Mouse (Mus musculus) embryonic facial prominence, embryonic 11.5 days (tissue): ENCODE data around the gene Slc22a14. TPM values are rescaled to one million over a fixed set of nuclear protein-coding genes. Genes with fewer than 3 reads are reported as not detected.
"Not testable (repeated sequence)": the region's sequence is repeated elsewhere in the genome, so short reads cannot be mapped to it uniquely, and the experiment has no call there.

Experiments used
- ATAC-seq: fragments of 200-750 bp; cut with Nextera tagmentation; replicated peaks from 2 replicates; pipeline ENCODE4 v1.8.0; 2017; ENCODE audit warnings: low read depth; ENCODE audit not compliant: insufficient number of reproducible peaks, low FRiP score, low TSS enrichment
- DNase-seq: peaks from one replicate; pipeline ENCODE4 v3.0.0-alpha.2; 2015; ENCODE audit warnings: low spot score
- H3K27ac ChIP-seq: fragments of 300-500 bp; sonication (generic); replicated peaks from 2 replicates; pipeline ENCODE4 v1.5.1; 2014; ENCODE audit warnings: mild to moderate bottlenecking, low read depth, low read length, control low read depth
- H3K27me3 ChIP-seq: fragments of 300-500 bp; sonication (generic); 2 replicates; pipeline ENCODE4 v1.6.1; 2014; ENCODE audit warnings: mild to moderate bottlenecking, low read length, moderate library complexity, mixed read lengths; ENCODE audit not compliant: control insufficient read depth, insufficient read depth
- H3K36me3 ChIP-seq: fragments of 300-500 bp; sonication (generic); replicated peaks from 2 replicates; pipeline ENCODE4 v1.6.1; 2014; ENCODE audit warnings: low read depth, mild to moderate bottlenecking, low read length, moderate library complexity, mixed read lengths; ENCODE audit not compliant: control insufficient read depth, insufficient read depth
- H3K4me1 ChIP-seq: fragments of 300-500 bp; sonication (generic); 2 replicates; pipeline ENCODE4 v1.6.1; 2014; ENCODE audit warnings: low read length, mixed read lengths; ENCODE audit not compliant: control insufficient read depth, insufficient read depth
- H3K4me2 ChIP-seq: fragments of 300-500 bp; sonication (generic); 2 replicates; pipeline ENCODE4 v1.6.1; 2014; ENCODE audit warnings: low read depth, mild to moderate bottlenecking, control low read depth, low read length, moderate library complexity
- H3K4me3 ChIP-seq: fragments of 300-500 bp; sonication (generic); 2 replicates; pipeline ENCODE4 v1.5.1; 2014; ENCODE audit warnings: low read depth, low read length, control low read depth
- H3K9ac ChIP-seq: fragments of 300-500 bp; sonication (generic); replicated peaks from 2 replicates; pipeline ENCODE4 v1.6.1; 2014; ENCODE audit warnings: mild to moderate bottlenecking, control low read depth, low read length
- H3K9me3 ChIP-seq: fragments of 300-500 bp; sonication (generic); replicated peaks from 2 replicates; pipeline ENCODE4 v1.6.1; 2016; ENCODE audit warnings: mild to moderate bottlenecking, low read length, inconsistent platforms, mixed read lengths; ENCODE audit not compliant: control insufficient read depth
- WGBS: fragments of 180-500 bp; shearing (Covaris S2); extraction: QIAGEN DNeasy Blood & Tissue Kit; methylation state at CpG from one replicate; pipeline ENCODE4 v1.1.7; 2014; 5-methylcytosine and 5-hydroxymethylcytosine counted together
- polyA plus RNA-seq: library from polyadenylated mRNA; unstranded; fragments of >200 nt; fragmentation: Nextera tagmentation; extraction: Ambion mirVana; gene quantifications from 2 replicates; pipeline ENCODE4 v1.2.1, GENCODE M21; 2014

Gene Slc22a14
- polyA plus RNA-seq, 1 experiment from 2014 or later: not detected

GRCm38 (mm10) chr9:119230829-119231228 is 134.5 kb downstream of the Slc22a14 start:
- Histone ChIP-seq H3K27me3 (no peaks in the 10 kb centered on the region), H3K4me2 (no peak overlapping the region), H3K4me1 (no peaks in the 10 kb centered on the region), H3K36me3 (no peaks in the 10 kb centered on the region), H3K9ac (no peak overlapping the region), H3K4me3 (no peak overlapping the region), H3K9me3 (no peaks in the 10 kb centered on the region), H3K27ac (no peak overlapping the region)
- DNase-seq (no peak), ATAC-seq (no peak)
- WGBS: 81% methylated on average over 2 of the region's 2 CpGs

- Histone ChIP-seq H3K27me3 (no peaks in the 10 kb centered on the region), H3K9me3 (no peaks in the 10 kb centered on the region), H3K4me1 (no peaks in the 10 kb centered on the region), H3K27ac (no peak overlapping the region), H3K4me2 (no peak overlapping the region), H3K9ac (no peak overlapping the region), H3K4me3 (no peak overlapping the region), H3K36me3 (no peaks in the 10 kb centered on the region)
- ATAC-seq (no peak), DNase-seq (no peak)
- 91% methylated on average over 4 of the region's 4 CpGs for WGBS
Observed at GRCm38 (mm10) chr9:119220249-119220648, 145.1 kb downstream of the Slc22a14 start.

- Histone ChIP-seq H3K36me3 (no peaks in the 10 kb centered on the region), H3K27me3 (no peaks in the 10 kb centered on the region), H3K27ac (no peak overlapping the region), H3K4me3 (no peak overlapping the region), H3K4me2 (no peak overlapping the region), H3K9me3 (no peaks in the 10 kb centered on the region), H3K4me1 (no peaks in the 10 kb centered on the region), H3K9ac (no peak overlapping the region)
- WGBS: 81% methylated on average over 2 of the region's 2 CpGs
- DNase-seq: no peak
- no peak for ATAC-seq
Observed at GRCm38 (mm10) chr9:119219667-119220066, 145.7 kb downstream of the Slc22a14 start.

- not testable (repeated sequence) for H3K9me3 ChIP-seq, ATAC-seq, H3K36me3 ChIP-seq, H3K4me3 ChIP-seq, H3K4me2 ChIP-seq, H3K27me3 ChIP-seq, H3K4me1 ChIP-seq, H3K27ac ChIP-seq, H3K9ac ChIP-seq, DNase-seq
- 89% methylated on average over 2 of the region's 2 CpGs for WGBS
Observed at GRCm38 (mm10) chr9:119215341-119215740, 150.0 kb downstream of the Slc22a14 start.

GRCm38 (mm10) chr9:119214601-119215000 is 150.8 kb downstream of the Slc22a14 start:
- 93% methylated on average over 6 of the region's 6 CpGs for WGBS

GRCm38 (mm10) chr9:119212996-119213395 is 152.4 kb downstream of the Slc22a14 start:
- Histone ChIP-seq H3K27ac (no peak overlapping the region), H3K4me2 (no peak overlapping the region), H3K4me1 (no peaks in the 10 kb centered on the region), H3K9me3 (no peaks in the 10 kb centered on the region), H3K36me3 (no peaks in the 10 kb centered on the region), H3K9ac (no peak overlapping the region), H3K4me3 (no peak overlapping the region), H3K27me3 (no peaks in the 10 kb centered on the region)
- 74% methylated on average over 8 of the region's 8 CpGs for WGBS
- no peak for DNase-seq
- ATAC-seq: no peak

More at GRCm38 (mm10) chr9:119214601-119215000, 150.8 kb downstream of the Slc22a14 start:
- no peaks in the 10 kb centered on the region for H3K27me3 ChIP-seq
- H3K4me3 ChIP-seq: no peak overlapping the region
- ATAC-seq (no peak), DNase-seq (no peak)
- no peaks in the 10 kb centered on the region for H3K9me3 ChIP-seq
- H3K4me2 ChIP-seq: no peak overlapping the region
- H3K9ac ChIP-seq: no peak overlapping the region
- no peak overlapping the region for H3K27ac ChIP-seq
- no peaks in the 10 kb centered on the region for H3K36me3 ChIP-seq
- no peaks in the 10 kb centered on the region for H3K4me1 ChIP-seq

GRCm38 (mm10) chr9:119208998-119209397 is 156.4 kb downstream of the Slc22a14 start, which contains the start of gene Slc22a13:
Gene Slc22a13 (minus strand): TSS chr9:119209098.
- WGBS: 90% methylated on average over 3 of the region's 4 CpGs
- H3K9ac ChIP-seq: no peak within 1 kb of the TSS
- no peak within 1 kb of the TSS for H3K27ac ChIP-seq
- ATAC-seq (no peak), DNase-seq (no peak)
- no peaks in the 10 kb centered on the region for H3K27me3 ChIP-seq
- no peaks in the 10 kb centered on the region for H3K36me3 ChIP-seq
- H3K9me3 ChIP-seq: no peaks in the 10 kb centered on the region
- H3K4me1 ChIP-seq: no peaks in the 10 kb centered on the region
- no peak within 1 kb of the TSS for H3K4me3 ChIP-seq
- no peak within 1 kb of the TSS for H3K4me2 ChIP-seq

- no peak overlapping the region for H3K9ac ChIP-seq
- WGBS: 69% methylated on average over 4 of the region's 4 CpGs
- no peak overlapping the region for H3K4me3 ChIP-seq
- no peaks in the 10 kb centered on the region for H3K4me1 ChIP-seq
- DNase-seq: no peak
- ATAC-seq: no peak
- H3K9me3 ChIP-seq: no peaks in the 10 kb centered on the region
- no peak overlapping the region for H3K27ac ChIP-seq
- H3K4me2 ChIP-seq: no peak overlapping the region
- no peaks in the 10 kb centered on the region for H3K36me3 ChIP-seq
- H3K27me3 ChIP-seq: no peaks in the 10 kb centered on the region
Observed at GRCm38 (mm10) chr9:119207113-119207512, 158.2 kb downstream of the Slc22a14 start.
